In the genomic region with DNA sequence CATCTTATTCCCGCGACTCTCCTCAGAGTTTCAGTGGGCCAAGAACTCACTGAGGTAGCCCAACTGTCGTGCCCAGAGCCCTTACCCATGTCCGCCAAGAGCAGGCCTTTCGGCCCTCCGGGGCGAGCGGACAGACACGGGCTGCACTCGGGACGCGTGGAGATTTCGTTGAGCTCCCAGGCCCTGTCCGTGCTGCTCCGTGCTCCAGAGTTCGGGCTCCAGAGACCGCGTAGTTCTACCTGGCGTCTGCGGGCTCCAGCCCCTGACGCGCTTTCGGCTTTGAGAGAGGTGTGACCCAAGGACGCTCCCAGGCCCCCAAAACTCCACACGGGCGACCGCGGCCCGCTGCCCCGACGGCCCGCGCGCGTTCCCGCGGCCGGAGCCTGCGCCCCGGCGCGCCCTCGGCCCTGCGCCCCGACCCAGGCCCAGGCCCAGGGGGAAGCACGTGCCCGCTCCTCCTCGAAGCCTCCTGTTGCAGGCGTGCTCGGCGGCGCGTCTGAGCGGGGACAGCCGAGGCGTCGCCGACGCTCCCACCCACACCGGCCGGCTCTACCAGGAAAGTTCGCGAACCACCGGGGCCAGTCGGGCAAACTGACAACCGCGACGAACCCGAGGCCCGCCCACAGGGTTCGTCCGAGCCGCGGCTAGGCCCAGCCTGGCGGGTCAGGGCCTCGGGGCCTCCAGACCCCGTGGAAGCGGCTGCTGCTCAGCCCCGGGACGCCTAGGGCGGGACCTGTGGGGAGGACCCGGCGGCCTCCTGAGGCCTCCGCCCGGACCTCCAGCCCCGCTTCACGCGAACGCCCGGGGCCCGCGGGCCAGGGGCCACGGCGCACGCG, we compare ENCODE assay signal across 8 mouse cellular contexts. TPM values are rescaled to one million over a fixed set of nuclear protein-coding genes. Genes with fewer than 3 reads are reported as not detected.
DNase-seq lines count a peak whose midpoint lies in the region; ATAC-seq and TF ChIP-seq lines count a peak whose summit lies in the region.

No protein-coding gene starts in this region.

- peaks cover 46% of the 10 kb centered on the region for H3K4me1 ChIP-seq in E14TG2a.4 (replicated peaks; ENCODE audit: low read depth, low read length)
- peaks cover 55% of the 10 kb centered on the region for H3K4me1 ChIP-seq in forebrain, embryonic 10.5 days
- H3K4me1 ChIP-seq in hindbrain, embryonic 16.5 days (ENCODE audit: control insufficient read depth, insufficient read depth, low read depth, low read length): peaks cover 10% of the 10 kb centered on the region; the same call in 1 of the 2 replicates
- peaks cover 50% of the 10 kb centered on the region for H3K4me1 ChIP-seq in midbrain, embryonic 13.5 days (replicated peaks)

- 0 out of 2 replicates have a peak, but pooled peaks have one; percentile 15 for ATAC-seq in hindbrain, embryonic 16.5 days
- peak; percentile 37 for ATAC-seq in midbrain, embryonic 13.5 days

- H3K9ac ChIP-seq in hindbrain, embryonic 16.5 days (ENCODE audit: low read depth, low read length): no peak overlapping the region
- peak overlapping the region; percentile 86 for H3K9ac ChIP-seq in midbrain, embryonic 13.5 days (replicated peaks)

- no peak overlapping the region for H3K27ac ChIP-seq in gastrocnemius, adult 2 months
- peak overlapping the region; percentile 99 for H3K27ac ChIP-seq in forebrain, embryonic 10.5 days
- H3K27ac ChIP-seq in hindbrain, embryonic 16.5 days (ENCODE audit: low read depth, low read length): no peak overlapping the region
- H3K27ac ChIP-seq in midbrain, embryonic 13.5 days: peak overlapping the region; percentile 86

- 3% methylated on average over 96 of the region's 96 CpGs for WGBS in forebrain, embryonic 10.5 days
- WGBS in hindbrain, embryonic 16.5 days: 2% methylated on average over 77 of the region's 96 CpGs
- WGBS in midbrain, embryonic 13.5 days: 3% methylated on average over 96 of the region's 96 CpGs

- TF ChIP-seq CTCF in gastrocnemius, adult 2 months (IDR thresholded peaks at IDR 0.05): no peak
- no peak for TF ChIP-seq CTCF in E14TG2a.4 (conservative IDR thresholded peaks at IDR 0.05; ENCODE audit: low read length)

- H3K4me3 ChIP-seq in gastrocnemius, adult 2 months: no peak overlapping the region
- peak overlapping the region; percentile 57 for H3K4me3 ChIP-seq in E14TG2a.4 (replicated peaks; ENCODE audit: low read length)
- H3K4me3 ChIP-seq in forebrain, embryonic 10.5 days: peak overlapping the region; percentile 91
- H3K4me3 ChIP-seq in hindbrain, embryonic 16.5 days (ENCODE audit: low read length): no peak overlapping the region; the same call in 1 of the 2 replicates
- H3K4me3 ChIP-seq in midbrain, embryonic 13.5 days (replicated peaks): peak overlapping the region; percentile 67

- no peaks in the 10 kb centered on the region for H3K36me3 ChIP-seq in E14TG2a.4 (ENCODE audit: insufficient read depth, low read length)
- peaks cover 39% of the 10 kb centered on the region for H3K36me3 ChIP-seq in forebrain, embryonic 10.5 days (replicated peaks)
- H3K36me3 ChIP-seq in hindbrain, embryonic 16.5 days (ENCODE audit: control insufficient read depth, insufficient read depth, low read length): no peaks in the 10 kb centered on the region
- H3K36me3 ChIP-seq in midbrain, embryonic 13.5 days: no peaks in the 10 kb centered on the region

- peaks cover 68% of the 10 kb centered on the region for H3K27me3 ChIP-seq in E14TG2a.4 (ENCODE audit: insufficient read depth, low read length)
- H3K27me3 ChIP-seq in forebrain, embryonic 10.5 days (ENCODE audit: poor library complexity, severe bottlenecking): peaks cover 96% of the 10 kb centered on the region
- H3K27me3 ChIP-seq in hindbrain, embryonic 16.5 days (replicated peaks; ENCODE audit: control insufficient read depth, insufficient read depth, low read length): peaks cover 37% of the 10 kb centered on the region
- H3K27me3 ChIP-seq in midbrain, embryonic 13.5 days: peaks cover 58% of the 10 kb centered on the region

- H3K9me3 ChIP-seq in E14TG2a.4 (ENCODE audit: low read length): peaks cover 10% of the 10 kb centered on the region
- peaks cover 5% of the 10 kb centered on the region; the same call in 1 of the 2 replicates for H3K9me3 ChIP-seq in forebrain, embryonic 10.5 days
- H3K9me3 ChIP-seq in hindbrain, embryonic 16.5 days (ENCODE audit: control insufficient read depth, low read length): peaks cover 2% of the 10 kb centered on the region
- H3K9me3 ChIP-seq in midbrain, embryonic 13.5 days: no peaks in the 10 kb centered on the region

- no peak overlapping the region; the same call in 1 of the 2 replicates for H3K4me2 ChIP-seq in hindbrain, embryonic 16.5 days (ENCODE audit: low read length)
- H3K4me2 ChIP-seq in midbrain, embryonic 13.5 days (replicated peaks): peak overlapping the region; percentile 76

- DNase-seq in gastrocnemius, adult 2 months: peak; percentile 25
- no peak for DNase-seq in gastrocnemius, adult 8-10 months (ENCODE audit: low spot score in 2 of 2)
- peak; percentile 73 for DNase-seq in forebrain, embryonic 10.5 days (ENCODE audit: extremely low spot score, low spot score)
- no peak for DNase-seq in urinary bladder, adult 2 months (ENCODE audit: low spot score)
- DNase-seq in layer of hippocampus, adult 11-12 months (ENCODE audit: low spot score): no peak

- intact Hi-C loops in gastrocnemius, adult 2 months (cut with DNase I): no loop called here

RNA-seq across cellular contexts. Expression of gene Otx1, which starts 9.7 kb away (rescaled TPM):
- not detected for total RNA-seq in gastrocnemius, adult 2 months (2021)
- total RNA-seq in gastrocnemius, adult 8-10 months (2022): not detected
- polyA plus RNA-seq in forebrain, embryonic 10.5 days (2016; fragmentation: Nextera tagmentation; extraction: Ambion mirVana): 39.2 and 46.1 TPM in 2 replicates
- 0.51 and 0.92 TPM in 2 replicates for polyA plus RNA-seq in hindbrain, embryonic 16.5 days (2015; fragmentation: Nextera tagmentation; extraction: Ambion mirVana)
- 23.2 and 23.5 TPM in 2 replicates for polyA plus RNA-seq in midbrain, embryonic 13.5 days (2015; fragmentation: Nextera tagmentation; extraction: Ambion mirVana)
- 0.01 and 0.03 TPM in 2 replicates for polyA plus RNA-seq in urinary bladder, adult 2 months (2012; rRNA removed)

Comparison
In these comparisons a context has a peak if more than half of its experiments do, and no peak if none do; other contexts are left out.
1. DNase-seq: peak in gastrocnemius, adult 2 months (single experiment) and forebrain, embryonic 10.5 days (single experiment); none in gastrocnemius, adult 8-10 months (0 of 2), urinary bladder, adult 2 months (single experiment) and layer of hippocampus, adult 11-12 months (single experiment).
2. H3K27ac ChIP-seq: peak in forebrain, embryonic 10.5 days (single experiment) and midbrain, embryonic 13.5 days (single experiment); none in gastrocnemius, adult 2 months (single experiment) and hindbrain, embryonic 16.5 days (single experiment).
3. H3K4me3 ChIP-seq: peak in E14TG2a.4 (single experiment), forebrain, embryonic 10.5 days (single experiment) and midbrain, embryonic 13.5 days (single experiment); none in gastrocnemius, adult 2 months (single experiment) and hindbrain, embryonic 16.5 days (single experiment).
4. RNA of gene Otx1, which starts 9.7 kb away (polyA plus RNA-seq): 39.2 to 46.1 TPM in forebrain, embryonic 10.5 days and 23.2 to 23.5 TPM in midbrain, embryonic 13.5 days; 0.51 to 0.92 TPM in hindbrain, embryonic 16.5 days and 0.01 to 0.03 TPM in urinary bladder, adult 2 months; every median in the first group is over 10 times any median in the second.